Mouse (Mus musculus) testis, postnatal 10 days (tissue): ENCODE measurements at regions not wholly inside any gene's neighbourhood (a gene's known extent, or its start where the extent isn't known, plus 50 kb on each side); places are given as distances from the start of the nearest gene placed in this dataset.
"Not testable (repeated sequence)": the region's sequence is repeated elsewhere in the genome, so short reads cannot be mapped to it uniquely, and the experiment has no call there.

ENCODE experiments used
- DNase-seq: peaks from one replicate; pipeline ENCODE4 v3.0.0; 2021; ENCODE audit warnings: low spot score

DNA sequence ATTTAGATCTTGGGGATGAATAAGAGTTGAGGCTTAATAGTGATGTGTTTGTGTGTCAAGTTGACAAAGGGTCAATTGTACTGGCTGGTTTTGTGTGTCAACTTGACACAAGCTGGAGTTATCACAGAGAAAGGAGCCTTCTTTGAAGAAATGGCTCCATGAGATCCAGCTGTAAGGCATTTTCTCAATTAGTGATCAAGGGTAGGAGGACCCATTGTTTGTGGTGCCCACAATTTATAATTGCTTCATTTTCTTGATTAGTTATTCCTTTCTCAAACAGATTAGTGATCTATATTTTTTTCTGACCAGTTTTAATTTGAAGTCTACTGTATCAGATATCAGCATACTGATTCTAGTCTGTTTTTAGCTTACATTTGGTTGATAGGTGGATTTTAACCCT, 313.5 kb upstream of the Nectin3 start:
- not testable (repeated sequence) for DNase-seq

DNA sequence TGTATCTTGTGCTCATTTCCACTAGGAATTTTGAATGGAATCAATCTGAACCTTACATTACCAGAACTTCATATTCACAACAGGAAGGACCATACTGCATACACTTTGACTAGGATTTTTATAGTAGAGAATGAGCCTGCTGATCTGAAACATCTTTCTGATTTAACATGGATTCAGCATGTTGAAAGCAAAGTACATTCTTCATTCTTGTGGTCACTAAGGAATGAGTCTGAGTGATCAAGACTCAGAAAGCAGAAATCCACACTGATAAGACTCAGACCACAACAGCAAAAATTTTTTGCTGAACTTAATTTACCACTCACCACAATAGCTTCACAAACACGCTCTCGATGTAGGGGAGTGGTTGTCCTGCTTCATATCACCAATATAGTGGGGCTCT, 309.2 kb upstream of the Nectin3 start:
- DNase-seq: no peak

DNA sequence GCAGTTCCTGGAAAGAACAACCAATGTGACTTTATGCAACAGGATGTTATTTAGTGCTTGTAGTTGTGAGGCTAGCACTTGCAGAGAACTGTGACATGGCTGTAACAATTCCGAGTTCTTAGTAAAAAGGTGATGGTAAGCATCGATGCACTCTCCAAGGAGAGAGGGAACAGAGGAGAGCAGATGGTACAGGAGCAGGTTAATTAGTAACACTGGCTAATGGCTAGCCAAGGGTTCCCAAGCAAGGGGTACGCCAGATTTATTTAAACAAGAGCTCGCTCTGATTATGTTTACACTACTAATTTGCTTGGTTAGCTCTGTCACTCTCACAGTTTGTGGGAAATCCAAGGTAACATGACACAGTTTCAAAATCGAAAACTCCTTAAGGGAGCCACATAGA, 278.0 kb upstream of the Nectin3 start:
- no peak for DNase-seq

DNA sequence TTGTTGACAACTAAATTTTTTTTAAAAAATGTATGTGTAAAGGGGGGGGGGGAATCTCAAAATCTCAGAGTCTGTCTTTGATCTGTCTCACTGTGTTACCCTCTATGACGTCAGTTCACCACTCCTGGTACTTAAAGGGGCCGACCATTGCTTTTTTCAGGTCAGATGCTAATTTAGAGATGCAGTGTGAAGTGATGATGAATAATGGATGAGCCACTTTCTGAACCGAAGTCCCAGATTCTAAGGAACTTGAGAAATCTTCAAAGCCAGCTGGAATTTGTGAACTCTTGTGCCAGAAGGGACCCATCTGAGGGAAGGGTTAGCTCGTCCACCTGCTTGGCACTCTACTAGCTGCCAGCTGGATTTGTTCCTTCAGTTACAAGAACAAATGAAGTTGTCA, 271.1 kb upstream of the Nectin3 start:
- DNase-seq: no peak

DNA sequence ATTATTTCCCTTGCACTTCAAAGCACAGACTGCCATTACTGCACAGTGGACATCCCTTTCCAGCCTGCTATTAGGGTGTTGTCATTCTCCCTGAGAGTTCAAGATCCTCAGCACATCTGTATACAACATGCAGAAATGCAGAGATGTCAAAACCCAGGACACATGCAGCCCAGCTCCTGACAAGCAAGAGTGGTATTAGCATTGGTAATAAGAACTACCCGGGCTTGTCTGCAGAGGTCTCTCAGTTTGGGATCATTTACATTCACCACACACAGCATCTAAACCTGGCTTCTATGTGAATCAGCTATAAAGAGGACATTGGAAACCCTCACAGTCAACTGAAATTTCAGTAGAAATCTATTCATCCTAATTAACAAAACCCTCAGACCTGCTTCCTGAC, 270.1 kb upstream of the Nectin3 start:
- DNase-seq: no peak

DNA sequence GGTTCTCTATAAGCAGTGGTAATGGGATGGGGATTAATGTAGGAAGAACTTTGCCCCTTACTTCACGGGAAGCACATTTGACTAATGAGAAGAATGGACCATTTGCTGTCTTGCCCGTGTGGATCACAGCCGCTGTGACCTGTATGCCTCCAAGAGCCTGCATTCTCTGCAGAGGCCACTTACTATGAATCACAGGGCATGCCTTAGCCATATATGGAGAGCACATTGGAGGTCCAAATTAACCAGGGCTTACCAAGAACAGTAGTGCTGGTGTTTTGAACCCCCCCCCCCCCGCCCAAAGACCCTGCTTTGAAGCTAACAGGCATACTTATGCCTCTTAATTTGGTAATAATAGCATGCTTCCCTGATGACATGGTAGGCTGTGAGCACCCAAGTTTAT, 236.8 kb upstream of the Nectin3 start:
- no peak for DNase-seq

DNA sequence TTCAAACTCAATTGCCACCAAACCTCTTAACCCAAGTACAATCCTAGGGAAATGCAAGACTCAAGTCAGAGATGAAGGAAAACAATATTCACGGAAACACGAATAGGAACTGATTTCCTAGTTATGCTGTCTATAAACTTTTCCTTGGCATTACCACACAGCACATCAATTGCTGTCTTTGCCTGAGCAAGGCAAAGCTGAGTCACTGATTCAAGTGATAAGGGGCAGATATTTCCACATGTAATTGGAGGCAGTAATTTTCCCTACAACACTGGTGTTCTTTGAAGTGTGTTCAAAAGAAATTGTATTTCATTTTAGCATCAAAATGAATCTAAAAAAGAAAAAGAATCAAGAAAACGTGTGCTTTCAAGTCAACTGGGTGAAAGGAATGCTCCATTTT, 230.1 kb upstream of the Nectin3 start:
- no peak for DNase-seq

DNA sequence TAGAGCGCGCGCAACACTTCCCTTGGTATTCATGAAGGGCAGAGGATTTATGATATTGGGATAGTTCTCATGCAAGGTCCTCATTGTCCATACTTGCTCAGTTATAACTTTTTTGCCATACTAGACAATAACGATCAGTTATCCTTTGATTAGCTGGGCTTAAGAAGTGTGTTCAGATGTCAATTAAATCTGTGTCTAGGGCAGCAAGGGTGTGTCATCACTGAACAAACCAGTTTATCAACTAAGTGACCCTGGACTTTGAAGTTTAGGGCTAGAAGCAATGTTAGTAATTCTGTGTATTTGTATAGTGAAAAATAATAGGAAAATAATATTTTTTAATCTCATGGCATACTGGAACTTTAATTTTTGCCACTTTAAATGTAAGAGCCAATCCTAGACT, 225.3 kb upstream of the Nectin3 start:
- no peak for DNase-seq

DNA sequence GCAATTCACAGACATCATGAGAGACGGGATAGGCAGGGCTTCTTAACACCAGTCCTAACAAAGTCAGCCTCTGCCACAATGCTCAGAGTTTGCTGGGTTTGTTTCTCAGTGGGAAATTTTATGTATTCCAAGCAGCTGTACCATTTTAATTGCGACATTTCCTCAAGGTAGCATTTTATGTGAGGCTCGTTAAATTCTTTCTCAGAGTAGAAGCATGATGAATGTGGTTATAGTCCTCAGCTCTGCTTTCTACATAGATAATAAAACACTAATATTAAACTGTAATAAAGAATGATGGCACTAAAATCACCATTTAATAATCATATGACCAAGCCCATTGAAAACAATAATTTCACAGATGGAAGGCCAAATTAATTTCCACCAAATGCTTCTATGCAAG, 181.5 kb upstream of the Nectin3 start:
- no peak for DNase-seq

DNA sequence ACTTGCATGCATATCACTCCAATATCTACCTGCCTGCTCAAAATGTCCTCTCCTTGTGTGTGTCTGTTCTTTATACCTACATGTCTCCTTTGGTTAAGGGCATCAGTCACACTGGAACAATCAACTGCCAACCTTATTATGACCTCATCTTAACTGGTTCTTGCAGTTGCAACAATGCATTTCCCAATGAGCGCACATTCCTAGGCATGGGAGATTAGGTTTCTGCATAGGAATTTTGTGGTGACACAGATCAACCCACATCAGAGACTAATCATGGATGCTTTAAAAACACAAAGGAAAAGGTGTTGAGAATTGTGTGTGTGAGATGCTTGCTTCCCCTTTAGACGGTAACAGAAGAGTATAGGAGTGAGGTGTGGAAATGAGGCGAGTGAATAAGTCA, 171.3 kb upstream of the Nectin3 start:
- DNase-seq: no peak

DNA sequence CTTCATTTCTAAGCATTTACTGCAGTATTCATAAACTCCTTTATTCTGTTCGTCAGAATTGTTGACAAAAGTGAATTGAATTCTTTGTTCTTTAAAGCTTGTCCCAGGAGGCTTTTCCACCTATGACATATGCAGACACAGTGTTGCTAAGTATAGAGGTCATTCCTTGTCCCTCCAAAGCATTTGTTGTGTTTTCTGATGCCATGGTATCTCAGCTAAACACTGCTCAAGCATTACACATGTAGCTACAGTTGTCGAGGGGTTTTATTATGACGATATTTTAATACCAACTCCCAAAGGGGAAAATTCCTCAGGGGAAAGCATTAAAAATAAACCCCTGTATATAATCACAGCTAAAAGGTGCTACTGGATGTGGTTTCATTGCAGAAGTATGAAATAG, 167.2 kb upstream of the Nectin3 start:
- DNase-seq: no peak

DNA sequence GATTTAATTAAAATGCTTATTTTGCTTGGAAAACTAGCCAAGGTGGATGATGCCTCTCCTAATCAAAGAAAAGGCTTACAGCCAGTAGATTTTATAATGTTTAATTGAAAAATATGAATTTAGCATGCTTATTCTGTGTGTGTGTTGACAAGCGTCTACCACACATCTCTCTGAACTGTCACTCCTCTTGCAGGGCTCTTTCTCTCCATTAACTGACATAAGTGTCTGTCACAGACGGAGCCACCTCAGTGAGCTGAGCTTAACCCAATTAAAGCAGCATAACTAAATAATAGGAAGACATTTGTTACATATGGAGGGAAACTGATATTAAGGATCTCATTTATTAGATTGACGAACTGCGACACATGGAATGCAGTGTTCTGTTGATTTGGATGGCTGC, 164.7 kb upstream of the Nectin3 start:
- no peak for DNase-seq

DNA sequence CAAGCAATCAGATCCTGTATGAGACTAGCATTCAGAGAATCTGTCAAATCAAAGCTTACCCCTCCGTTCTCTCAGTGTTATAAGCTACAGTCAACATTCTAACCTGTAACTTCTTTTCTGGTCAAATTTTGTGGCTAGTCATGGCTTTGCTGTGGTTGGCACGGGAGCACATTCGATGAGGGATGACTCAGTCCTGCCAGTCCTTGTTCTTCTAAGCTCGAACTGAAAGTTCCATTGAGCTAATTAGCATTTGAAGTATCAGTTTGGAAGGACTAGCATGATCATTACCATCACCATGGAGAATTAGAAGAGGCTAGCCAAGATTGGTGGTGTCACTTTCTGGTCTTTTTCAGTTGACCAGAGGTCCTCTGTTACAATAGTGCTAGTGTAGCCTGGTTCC, 156.7 kb upstream of the Nectin3 start:
- DNase-seq: no peak

DNA sequence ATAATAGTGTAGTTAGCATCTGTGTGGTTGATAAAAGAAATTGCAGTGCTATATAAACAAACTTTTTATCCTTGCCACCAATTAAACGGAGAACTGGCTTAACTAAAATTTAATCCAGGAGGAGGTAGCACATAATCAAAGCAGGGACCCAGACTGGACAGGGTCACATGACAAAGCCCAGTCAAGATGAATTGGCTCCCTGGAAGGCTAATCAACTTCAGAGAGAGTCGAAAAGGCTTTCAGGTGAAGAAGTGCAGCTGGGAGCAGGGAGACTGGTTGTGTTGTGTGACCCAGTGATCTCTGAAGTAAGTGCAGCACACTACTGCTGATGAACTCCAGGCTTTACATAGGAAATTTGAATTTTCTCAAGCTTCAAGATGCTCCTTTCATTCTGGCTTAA, 127.5 kb upstream of the Nectin3 start:
- DNase-seq: no peak

DNA sequence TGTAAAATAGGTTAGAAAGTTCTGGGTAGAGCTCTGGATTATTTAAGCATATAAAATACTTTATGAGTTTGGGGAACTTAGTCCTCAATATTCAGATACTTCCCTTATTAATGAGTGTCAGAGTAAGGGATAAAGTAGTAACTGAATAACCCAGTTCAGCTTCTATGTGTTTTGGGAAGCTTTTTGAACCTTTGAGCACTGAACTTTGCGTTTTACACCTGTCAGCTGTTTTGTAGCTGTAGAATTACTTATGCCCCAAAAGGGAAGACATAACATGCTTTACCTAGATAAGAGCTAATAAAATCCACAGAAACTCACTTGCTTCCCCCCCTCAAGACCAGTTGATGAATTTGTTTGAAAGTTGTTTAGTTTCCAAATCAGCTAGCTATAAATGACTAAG, 124.9 kb upstream of the Nectin3 start:
- DNase-seq: no peak

DNA sequence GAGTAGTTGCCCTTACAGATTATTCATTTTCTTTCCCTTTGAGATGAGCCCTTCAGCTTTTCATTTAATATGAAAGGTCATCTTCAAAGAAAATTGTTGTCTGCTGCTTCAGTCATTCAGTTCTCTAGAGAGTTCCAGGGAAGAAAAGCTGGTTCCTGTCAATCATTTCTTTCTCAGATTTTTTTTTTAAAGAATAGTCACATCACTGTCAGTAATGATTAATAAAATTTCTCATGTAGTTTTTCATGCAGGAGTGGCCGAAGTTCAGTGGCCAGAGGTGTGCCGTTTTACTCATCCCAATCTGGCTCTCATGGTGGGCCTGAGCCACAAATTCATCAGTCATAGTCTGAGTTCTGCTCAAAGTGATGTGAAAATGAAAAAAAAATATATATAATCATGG, 121.5 kb upstream of the Nectin3 start:
- DNase-seq: no peak

DNA sequence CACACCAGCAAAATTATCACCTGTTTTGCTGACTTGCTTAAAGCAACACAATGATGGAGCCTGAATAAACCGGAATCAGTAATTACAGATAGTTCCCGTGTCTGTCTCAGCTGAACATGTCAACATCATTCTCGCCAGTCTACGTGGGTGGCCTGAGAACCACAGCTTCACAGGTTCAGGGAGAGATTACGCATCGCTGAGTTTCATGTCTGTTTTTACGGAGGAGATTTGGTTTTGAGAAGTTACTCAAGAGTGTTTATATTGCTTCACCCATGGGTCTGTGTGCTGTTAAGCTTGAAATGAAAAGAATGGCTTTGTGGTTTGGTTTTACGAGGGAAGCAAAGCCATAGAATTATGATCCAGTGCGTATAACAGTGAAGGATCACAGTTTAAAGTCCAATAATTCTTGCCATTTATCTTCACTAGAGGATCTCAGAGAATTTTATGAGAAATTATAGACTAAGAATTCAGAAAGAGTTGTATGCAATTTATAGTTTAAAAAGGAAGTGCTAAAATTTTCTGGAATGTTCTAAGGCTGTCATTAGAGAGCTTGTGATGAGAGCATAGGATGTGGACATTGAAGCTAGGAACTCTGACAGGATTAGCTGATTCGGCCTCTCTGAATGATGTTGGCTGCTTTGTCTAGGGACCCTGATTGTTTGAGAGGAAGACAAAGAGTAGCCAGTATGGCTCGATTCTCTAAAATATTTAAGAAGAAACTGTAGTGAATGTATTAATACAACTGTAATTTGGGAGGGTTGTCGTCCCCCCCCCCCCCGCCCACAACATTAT, 119.4 kb upstream of the Nectin3 start:
- DNase-seq: no peak

DNA sequence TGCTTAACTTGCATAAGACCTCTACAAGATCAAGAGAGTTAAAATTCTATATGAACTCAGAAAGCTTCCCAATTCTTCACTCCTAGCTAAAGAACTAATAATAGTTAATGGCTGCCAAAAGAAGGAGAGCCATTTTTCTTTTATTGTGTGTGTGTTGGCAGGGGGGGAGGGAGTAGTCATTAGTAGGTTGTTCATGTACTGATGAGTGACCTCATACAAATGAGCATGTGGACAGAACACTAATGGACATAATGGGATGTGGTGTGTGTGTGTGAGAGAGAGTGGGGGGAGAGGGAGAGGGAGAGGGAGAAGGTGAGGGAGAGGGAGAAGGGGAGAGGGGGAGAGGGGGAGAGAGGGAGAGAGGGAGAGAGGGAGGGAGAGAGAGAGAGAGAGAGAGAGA, 118.3 kb upstream of the Nectin3 start:
- no peak for DNase-seq

DNA sequence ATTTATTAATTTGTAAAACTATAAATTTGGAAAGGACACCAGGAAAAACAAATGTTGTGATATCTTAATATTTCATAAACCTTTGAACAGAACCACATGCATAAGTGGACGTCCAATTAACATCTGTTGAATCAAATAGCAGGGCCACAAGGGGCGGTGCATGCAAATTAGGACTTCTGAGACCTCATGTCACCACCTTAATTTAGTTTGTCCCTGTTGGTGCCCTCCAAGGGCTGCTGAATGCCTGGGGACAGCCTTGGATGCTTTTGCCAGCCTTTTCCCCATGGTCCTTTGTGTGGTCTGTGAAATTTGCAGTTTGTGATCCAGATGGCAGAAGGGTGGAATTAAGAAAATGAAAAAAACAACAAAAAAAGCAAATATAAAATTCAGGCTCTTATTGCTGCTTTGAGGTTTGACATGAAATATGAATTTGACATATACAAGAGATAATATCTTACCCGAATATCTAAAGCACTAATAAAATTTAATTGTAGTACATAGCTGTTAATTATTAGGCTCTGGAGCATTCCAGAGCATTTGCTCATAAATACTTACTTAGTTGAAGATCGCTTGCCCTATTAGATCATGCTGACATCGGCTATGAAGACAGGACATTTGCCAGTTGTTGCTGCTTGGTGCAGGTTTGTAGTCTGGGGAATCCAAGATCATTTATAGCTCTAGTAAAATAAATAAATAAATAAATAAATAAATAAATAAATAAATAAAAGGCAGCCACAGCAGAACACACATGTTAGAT, 114.9 kb upstream of the Nectin3 start:
- no peak for DNase-seq

DNA sequence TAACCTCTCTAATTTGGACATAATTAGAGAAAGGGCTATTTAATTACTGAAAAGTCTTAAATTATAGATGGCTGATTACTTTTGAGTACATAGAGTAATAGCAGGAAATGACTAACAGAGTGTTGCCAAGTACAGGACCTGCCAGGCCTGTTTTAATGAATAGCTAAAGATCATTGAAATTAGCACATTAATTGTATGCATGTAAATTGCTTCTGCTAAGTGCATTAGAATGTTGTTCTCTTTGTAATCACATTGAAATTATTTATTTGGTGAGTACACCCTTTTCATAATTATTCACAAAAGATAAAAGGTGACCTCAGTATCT, 107.5 kb upstream of the Nectin3 start:
- no peak for DNase-seq

DNA sequence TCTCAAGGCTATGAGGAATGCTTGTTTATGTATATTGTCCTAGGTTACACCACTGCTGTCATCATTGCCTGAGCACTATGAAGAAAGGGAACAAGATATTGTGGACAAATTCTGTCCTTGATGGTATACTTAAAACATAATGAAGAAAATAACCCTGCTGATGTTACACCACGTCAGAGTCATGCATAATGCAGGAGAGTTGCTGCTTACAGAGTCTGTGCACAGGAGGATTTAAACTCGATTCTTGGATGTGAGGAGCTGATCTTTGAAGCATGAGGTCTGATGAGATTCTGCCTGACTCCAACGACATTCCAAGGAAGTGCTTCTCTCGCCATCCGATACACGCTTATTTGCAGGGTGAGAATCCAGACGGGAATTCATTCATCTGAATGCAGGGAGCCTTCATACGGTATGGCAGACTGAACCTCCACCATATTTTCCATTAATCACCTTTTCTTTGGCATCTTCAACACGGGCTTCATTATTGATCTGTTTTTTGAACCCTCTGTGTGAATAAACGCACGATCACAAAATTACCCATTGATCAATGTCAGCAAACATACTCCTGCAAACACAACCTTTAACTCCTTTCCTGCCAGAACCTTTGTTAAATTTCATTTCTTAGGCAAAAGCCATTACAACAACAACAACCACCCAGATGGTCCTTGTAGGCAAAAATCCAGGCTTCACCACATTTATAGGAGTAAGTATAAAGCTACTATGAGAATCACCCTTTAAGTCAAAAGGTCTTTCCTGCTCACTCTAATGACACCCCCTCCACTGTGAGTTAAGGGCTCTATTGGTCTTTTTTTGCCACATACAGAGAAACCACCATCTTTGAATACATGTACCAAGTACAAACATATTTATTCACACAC, 106.9 kb upstream of the Nectin3 start:
- no peak for DNase-seq

DNA sequence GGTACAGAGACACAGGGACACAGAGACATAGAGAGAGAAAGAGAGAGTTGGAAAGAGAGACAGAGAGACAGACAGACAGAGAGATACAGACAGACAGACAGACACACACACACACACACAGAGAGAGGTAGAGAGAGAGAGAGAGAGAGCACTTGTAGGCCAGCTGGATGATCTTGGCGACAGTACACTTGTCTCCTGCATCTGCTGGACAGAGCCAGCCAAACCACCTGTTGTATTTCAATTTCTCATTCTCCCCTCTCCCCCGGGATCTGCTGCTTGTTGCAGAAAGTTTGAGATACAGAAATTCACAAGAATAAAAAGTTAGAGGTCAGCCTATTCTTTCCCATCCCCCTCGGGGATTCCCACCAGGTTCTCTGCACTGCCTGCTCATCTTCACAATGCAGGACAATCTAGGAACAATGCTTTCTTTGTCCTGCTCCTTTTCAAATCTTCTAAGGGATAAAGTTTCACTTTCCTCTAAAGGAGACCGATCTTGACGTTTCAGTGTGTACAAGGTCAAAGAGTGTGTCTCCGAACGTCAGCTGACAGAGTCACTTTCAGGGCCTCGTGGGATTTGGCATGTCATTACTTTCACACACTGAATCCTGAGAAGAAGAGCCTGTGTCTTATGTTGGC, 94.4 kb upstream of the Nectin3 start:
- DNase-seq: no peak

DNA sequence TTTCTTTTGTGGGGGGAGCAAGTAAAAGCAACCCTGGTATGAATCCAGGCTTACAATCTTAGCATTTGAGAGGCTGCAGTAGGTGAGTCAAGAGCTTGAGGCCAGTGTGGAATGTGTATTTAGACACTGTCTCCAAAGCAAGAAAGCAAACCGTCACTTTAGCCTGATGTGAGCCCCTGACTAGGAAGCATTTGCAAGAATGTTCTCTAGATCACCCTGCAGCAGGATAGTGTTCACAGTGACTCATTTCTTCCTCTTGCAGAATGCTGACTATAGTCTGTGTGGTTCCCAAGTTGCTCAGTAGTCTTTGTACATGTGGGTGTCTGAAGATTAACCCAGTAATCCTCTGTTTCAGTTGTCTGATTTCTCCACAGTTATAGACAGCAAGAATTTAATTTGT, 88.7 kb upstream of the Nectin3 start:
- DNase-seq: no peak
